Mouse (Mus musculus) hindbrain, embryonic 14.5 days (tissue): ENCODE measurements at regions not wholly inside any gene's neighbourhood (a gene's known extent, or its start where the extent isn't known, plus 50 kb on each side); places are given as distances from the start of the nearest gene placed in this dataset.

Experiments
- ATAC-seq: fragments of 200-750 bp; cut with Nextera tagmentation; 2 replicates; pipeline ENCODE4 v1.8.0; 2017; ENCODE audit warnings: moderate number of reproducible peaks, mild to moderate bottlenecking, moderate TSS enrichment, moderate library complexity; ENCODE audit not compliant: low FRiP score
- DNase-seq: peaks from one replicate; pipeline ENCODE4 v3.0.0-alpha.2; 2015; ENCODE audit warnings: low spot score
- H3K27ac ChIP-seq: fragments of 300-500 bp; sonication (generic); 2 replicates; pipeline ENCODE4 v1.5.1; 2014; ENCODE audit warnings: mild to moderate bottlenecking, moderate library complexity
- H3K27me3 ChIP-seq: fragments of 300-500 bp; sonication (generic); 2 replicates; pipeline ENCODE4 v1.6.1; 2014; ENCODE audit warnings: mild to moderate bottlenecking, low read length, mixed read lengths; ENCODE audit not compliant: control insufficient read depth, insufficient read depth
- H3K36me3 ChIP-seq: fragments of 300-500 bp; sonication (generic); replicated peaks from 2 replicates; pipeline ENCODE4 v1.6.1; 2014; ENCODE audit not compliant: control insufficient read depth, insufficient read depth
- H3K4me1 ChIP-seq: fragments of 300-500 bp; sonication (generic); replicated peaks from 2 replicates; pipeline ENCODE4 v1.6.1; 2014; ENCODE audit warnings: antibody characterized with exemption, low read length, mixed read lengths; ENCODE audit not compliant: control insufficient read depth, insufficient read depth
- H3K4me2 ChIP-seq: fragments of 300-500 bp; sonication (generic); replicated peaks from 2 replicates; pipeline ENCODE4 v1.6.1; 2014; ENCODE audit warnings: mild to moderate bottlenecking, moderate library complexity
- H3K4me3 ChIP-seq: fragments of 300-500 bp; sonication (generic); replicated peaks from 2 replicates; pipeline ENCODE4 v1.5.1; 2014; ENCODE audit warnings: mild to moderate bottlenecking, low read length
- H3K9ac ChIP-seq: fragments of 300-500 bp; sonication (generic); 2 replicates; pipeline ENCODE4 v1.6.1; 2014
- H3K9me3 ChIP-seq: fragments of 300-500 bp; sonication (generic); 2 replicates; pipeline ENCODE4 v1.6.1; 2016; ENCODE audit warnings: low read length; ENCODE audit not compliant: control insufficient read depth
- WGBS: fragments of 180-500 bp; shearing (Covaris S2); extraction: QIAGEN DNeasy Blood & Tissue Kit; methylation state at CpG from one replicate; pipeline ENCODE4 v1.1.7; 2014; 5-methylcytosine and 5-hydroxymethylcytosine counted together

GRCm38 (mm10) chr8:34483212-34483611 lies 371.7 kb upstream of the Gm10131 start:
- Histone ChIP-seq H3K4me3 (no peak overlapping the region), H3K9ac (no peak overlapping the region), H3K4me1 (peaks cover 6% of the 10 kb centered on the region), H3K27me3 (no peaks in the 10 kb centered on the region), H3K27ac (no peak overlapping the region), H3K4me2 (no peak overlapping the region), H3K9me3 (no peaks in the 10 kb centered on the region), H3K36me3 (no peaks in the 10 kb centered on the region)
- 66% methylated on average over 4 of the region's 4 CpGs for WGBS
- no peak for ATAC-seq
- no peak for DNase-seq

- WGBS, result 100% methylated on average over 2 of the region's 2 CpGs
- Histone ChIP-seq H3K4me2 (no peak overlapping the region), H3K27ac (no peak overlapping the region), H3K36me3 (no peaks in the 10 kb centered on the region), H3K27me3 (no peaks in the 10 kb centered on the region), H3K9me3 (no peaks in the 10 kb centered on the region), H3K4me3 (no peak overlapping the region), H3K9ac (no peak overlapping the region), H3K4me1 (peaks cover 6% of the 10 kb centered on the region)
- ATAC-seq (no peak), DNase-seq (no peak)
Observed at GRCm38 (mm10) chr8:34482676-34483075, 371.1 kb upstream of the Gm10131 start.

DNA sequence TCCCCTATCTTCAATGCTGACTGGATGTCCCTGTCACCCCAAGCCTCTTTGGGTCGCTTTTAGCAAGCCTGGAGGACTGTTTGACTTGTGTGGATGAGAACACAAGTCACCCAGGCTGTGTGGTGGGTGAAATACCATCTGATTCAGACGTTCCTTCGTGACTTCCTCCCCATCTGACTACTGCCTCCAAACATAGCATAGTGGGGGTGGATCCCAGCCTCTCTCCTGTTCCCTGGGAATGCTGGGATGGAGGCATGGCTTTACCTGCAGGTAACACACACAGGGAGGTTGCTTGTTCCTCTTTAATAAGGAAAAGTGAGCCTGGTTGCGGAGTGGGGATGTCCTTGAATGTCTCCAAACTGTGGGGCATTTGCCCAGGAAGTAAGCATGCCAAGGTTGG lies 369.0 kb upstream of the Gm10131 start:
- ATAC-seq, result no peak
- H3K4me3 ChIP-seq, result no peak overlapping the region
- H3K27ac ChIP-seq, result no peak overlapping the region
- DNase-seq, result no peak
- H3K4me2 ChIP-seq, result no peak overlapping the region
- H3K9ac ChIP-seq, result no peak overlapping the region
- H3K4me1 ChIP-seq, result no peaks in the 10 kb centered on the region
- H3K9me3 ChIP-seq, result no peaks in the 10 kb centered on the region
- H3K36me3 ChIP-seq, result no peaks in the 10 kb centered on the region
- WGBS, result 83% methylated on average over 4 of the region's 4 CpGs
- H3K27me3 ChIP-seq, result no peaks in the 10 kb centered on the region

GRCm38 (mm10) chr8:34478891-34479290 lies 367.4 kb upstream of the Gm10131 start:
- H3K4me3 ChIP-seq, result no peak overlapping the region
- DNase-seq, result no peak

GRCm38 (mm10) chr8:34478465-34478864 lies 366.9 kb upstream of the Gm10131 start:
- Histone ChIP-seq H3K36me3 (no peaks in the 10 kb centered on the region), H3K9me3 (no peaks in the 10 kb centered on the region), H3K4me1 (no peaks in the 10 kb centered on the region), H3K27me3 (no peaks in the 10 kb centered on the region), H3K4me2 (no peak overlapping the region), H3K4me3 (no peak overlapping the region), H3K27ac (no peak overlapping the region), H3K9ac (no peak overlapping the region)
- DNase-seq (no peak), ATAC-seq (no peak)
- 86% methylated on average over 1 of the region's 1 CpGs for WGBS

More at GRCm38 (mm10) chr8:34478891-34479290, 367.4 kb upstream of the Gm10131 start:
- no peak overlapping the region for H3K9ac ChIP-seq
- H3K36me3 ChIP-seq, result no peaks in the 10 kb centered on the region
- no peak for ATAC-seq
- no peaks in the 10 kb centered on the region for H3K27me3 ChIP-seq
- H3K9me3 ChIP-seq, result no peaks in the 10 kb centered on the region
- no peak overlapping the region for H3K27ac ChIP-seq
- H3K4me1 ChIP-seq, result no peaks in the 10 kb centered on the region
- 88% methylated on average over 3 of the region's 3 CpGs for WGBS
- no peak overlapping the region for H3K4me2 ChIP-seq

- H3K27me3 ChIP-seq, result no peaks in the 10 kb centered on the region
- no peaks in the 10 kb centered on the region for H3K36me3 ChIP-seq
- no peak overlapping the region for H3K27ac ChIP-seq
- no peak for DNase-seq
- H3K9ac ChIP-seq, result no peak overlapping the region
- no peak overlapping the region for H3K4me3 ChIP-seq
- peaks cover 14% of the 10 kb centered on the region for H3K4me1 ChIP-seq
- WGBS, result 93% methylated on average over 3 of the region's 3 CpGs
- H3K9me3 ChIP-seq, result no peaks in the 10 kb centered on the region
- no peak for ATAC-seq
- no peak overlapping the region for H3K4me2 ChIP-seq
Observed at GRCm38 (mm10) chr8:34476146-34476820, 364.7 kb upstream of the Gm10131 start.

DNA sequence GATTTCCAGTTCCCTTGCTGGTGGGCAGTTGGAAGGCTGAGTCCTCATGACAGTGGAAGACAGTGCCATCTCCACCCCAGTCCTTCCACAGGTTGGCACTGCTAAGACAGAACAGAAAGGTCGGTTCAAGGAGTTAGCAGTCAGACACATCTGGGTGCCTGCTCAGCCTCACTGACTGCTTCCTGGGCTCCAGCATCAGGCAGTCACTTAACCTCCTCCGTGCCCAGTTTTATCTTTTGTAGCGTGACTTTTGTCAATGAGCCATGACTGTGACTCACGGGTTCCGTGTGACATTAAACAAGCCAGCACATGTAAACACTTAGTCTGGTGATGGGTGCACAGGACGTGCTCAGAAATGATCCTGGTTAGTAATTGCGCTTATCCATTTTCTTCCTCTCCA lies 363.1 kb upstream of the Gm10131 start:
- Histone ChIP-seq H3K27me3 (no peaks in the 10 kb centered on the region), H3K4me2 (no peak overlapping the region), H3K9me3 (no peaks in the 10 kb centered on the region), H3K27ac (no peak overlapping the region), H3K4me1 (peaks cover 14% of the 10 kb centered on the region), H3K36me3 (no peaks in the 10 kb centered on the region), H3K4me3 (no peak overlapping the region), H3K9ac (no peak overlapping the region)
- no peak for ATAC-seq
- WGBS, result 74% methylated on average over 7 of the region's 7 CpGs
- no peak for DNase-seq

GRCm38 (mm10) chr8:34473769-34474168 lies 362.2 kb upstream of the Gm10131 start:
- 82% methylated on average over 10 of the region's 10 CpGs for WGBS
- Histone ChIP-seq H3K9me3 (no peaks in the 10 kb centered on the region), H3K9ac (no peak overlapping the region), H3K4me1 (peaks cover 14% of the 10 kb centered on the region), H3K27me3 (no peaks in the 10 kb centered on the region), H3K36me3 (no peaks in the 10 kb centered on the region), H3K27ac (no peak overlapping the region), H3K4me2 (no peak overlapping the region), H3K4me3 (no peak overlapping the region)
- ATAC-seq (no peak), DNase-seq (no peak)

- no peak for DNase-seq
- Histone ChIP-seq H3K27me3 (no peaks in the 10 kb centered on the region), H3K9me3 (no peaks in the 10 kb centered on the region), H3K27ac (no peak overlapping the region), H3K36me3 (no peaks in the 10 kb centered on the region), H3K4me1 (peaks cover 14% of the 10 kb centered on the region), H3K4me3 (no peak overlapping the region), H3K4me2 (no peak overlapping the region), H3K9ac (no peak overlapping the region)
- no peak for ATAC-seq
- 72% methylated on average over 1 of the region's 1 CpGs for WGBS
Observed at GRCm38 (mm10) chr8:34473301-34473700, 361.8 kb upstream of the Gm10131 start.

DNA sequence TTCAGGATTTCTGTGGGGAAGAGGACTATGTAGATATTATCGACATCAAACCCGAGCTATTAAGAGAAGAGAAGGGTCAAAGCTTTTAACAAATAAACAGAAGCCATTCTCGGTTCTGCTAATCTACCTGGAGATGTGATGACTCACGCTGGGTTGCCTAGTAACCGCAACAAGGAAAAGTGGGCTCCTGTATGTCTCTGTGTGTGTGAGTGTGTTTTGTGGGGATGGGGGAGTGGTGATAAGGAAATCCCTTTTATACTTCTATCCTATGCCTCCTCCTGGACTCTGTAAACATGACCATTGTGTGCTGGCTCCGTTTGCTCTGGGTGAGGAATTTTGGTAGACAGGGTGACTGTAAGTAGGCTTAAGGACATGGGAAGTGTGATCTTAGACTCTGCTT lies 361.3 kb upstream of the Gm10131 start:
- Histone ChIP-seq H3K4me3 (no peak overlapping the region), H3K27ac (no peak overlapping the region), H3K4me1 (peaks cover 14% of the 10 kb centered on the region), H3K36me3 (no peaks in the 10 kb centered on the region), H3K9ac (no peak overlapping the region), H3K4me2 (0 out of 2 replicates have a peak overlapping the region, but pooled peaks have one; percentile 3), H3K9me3 (no peaks in the 10 kb centered on the region), H3K27me3 (no peaks in the 10 kb centered on the region)
- 32% methylated on average over 6 of the region's 6 CpGs for WGBS
- no peak for DNase-seq
- ATAC-seq, result peak; percentile 37; the same call in 1 of the 2 replicates
